ENCODE assay signal across 14 mouse cellular contexts in the genomic region with DNA sequence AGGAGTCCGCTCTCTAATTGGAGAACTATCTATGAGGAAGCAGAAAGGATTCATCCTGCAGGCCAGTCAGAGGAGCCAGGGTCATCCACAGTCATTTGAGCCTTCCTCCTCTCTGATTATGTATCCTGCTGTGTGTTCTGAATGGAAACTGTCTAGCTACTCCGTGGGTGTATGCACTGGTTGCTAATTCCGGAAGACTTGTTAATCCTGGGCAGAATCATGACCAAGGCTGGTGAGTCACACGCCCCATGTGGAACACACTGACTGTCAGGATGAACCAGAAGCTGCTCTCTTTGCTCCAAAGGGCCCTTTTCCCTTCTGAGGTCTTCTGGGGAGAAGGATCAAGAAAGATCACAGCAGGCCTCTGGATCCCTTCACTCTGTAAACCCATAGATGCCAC. TPM values are rescaled to one million over a fixed set of nuclear protein-coding genes. Genes with fewer than 3 reads are reported as not detected.
A peak's percentile ranks its signal among the peaks of the same experiment; 100 is the strongest.
DNase-seq lines count a peak whose midpoint lies in the region; ATAC-seq and TF ChIP-seq lines count a peak whose summit lies in the region.
"Had no signal": no experiment of that assay in that cellular context is flagged by ENCODE, and none has a peak within 500 bp of the region (broad histone marks: within the 10 kb centered on the region; RNA-seq: fewer than 3 reads in every experiment).

No protein-coding gene starts in this region.

- TF ChIP-seq POLR2A in cerebellum, adult 2 months (IDR thresholded peaks at IDR 0.05; ENCODE audit: borderline replicate concordance, insufficient read depth, low read length), result no peak

- H3K9me3 ChIP-seq in heart, embryonic 12.5 days (replicated peaks), result no peaks in the 10 kb centered on the region
- H3K9me3 ChIP-seq: embryonic facial prominence, embryonic 12.5 days; limb, embryonic 10.5 days; neural tube, embryonic 12.5 days had no signal

- H3K9ac ChIP-seq in heart, embryonic 12.5 days, result no peak overlapping the region
- H3K9ac ChIP-seq: embryonic facial prominence, embryonic 12.5 days; liver, embryonic 14.5 days; neural tube, embryonic 12.5 days had no signal

- H3K4me1 ChIP-seq in cerebellum, adult 2 months (ENCODE audit: control insufficient read depth, insufficient read depth, low read length), result peaks cover 23% of the 10 kb centered on the region
- H3K4me1 ChIP-seq in brown adipose tissue, adult 24 weeks (ENCODE audit: control insufficient read depth, insufficient read depth, insufficient read length, low read length), result peaks cover 29% of the 10 kb centered on the region
- H3K4me1 ChIP-seq in heart, embryonic 12.5 days (replicated peaks), result peaks cover 41% of the 10 kb centered on the region

- 32% methylated on average over 4 of the region's 4 CpGs for WGBS in cerebellum, adult 2 months
- 64% methylated on average over 4 of the region's 4 CpGs for WGBS in heart, embryonic 12.5 days

- H3K27ac ChIP-seq in cerebellum, adult 2 months (ENCODE audit: insufficient read depth, low read length), result no peak overlapping the region
- peak overlapping the region; percentile 23; the same call in 1 of the 2 replicates for H3K27ac ChIP-seq in brown adipose tissue, adult 24 weeks (replicated peaks; ENCODE audit: low read depth, low read length)
- H3K27ac ChIP-seq in heart, embryonic 12.5 days (ENCODE audit: poor library complexity, severe bottlenecking), result no peak overlapping the region
- H3K27ac ChIP-seq: embryonic facial prominence, embryonic 12.5 days; limb, embryonic 10.5 days; liver, embryonic 14.5 days; neural tube, embryonic 12.5 days had no signal

- H3K27me3 ChIP-seq in cerebellum, adult 2 months (ENCODE audit: control insufficient read depth, insufficient read depth, low read length), result no peaks in the 10 kb centered on the region
- no peaks in the 10 kb centered on the region for H3K27me3 ChIP-seq in heart, embryonic 12.5 days (replicated peaks)
- H3K27me3 ChIP-seq: embryonic facial prominence, embryonic 12.5 days; neural tube, embryonic 12.5 days had no signal

- DNase-seq in cerebellum, adult 2 months, result peak; percentile 27 to 67
- DNase-seq in cerebellum, postnatal 4 days (ENCODE audit: low spot score in 2 of 2), result no peak
- peak; percentile 36 for DNase-seq in left cerebral cortex, adult 11 months (ENCODE audit: low spot score)
- no peak for DNase-seq in left cerebral cortex, postnatal 10 days (ENCODE audit: extremely low spot score in 1 of 2, low spot score in 2 of 2)
- peak; percentile 63 for DNase-seq in ES-CJ7 (ENCODE audit: low read depth, low spot score)
- DNase-seq in kidney, postnatal 25 days, result no peak
- DNase-seq: cerebellum, adult 9-11 months had no signal

- no peak overlapping the region for H3K4me2 ChIP-seq in heart, embryonic 12.5 days
- H3K4me2 ChIP-seq: embryonic facial prominence, embryonic 12.5 days; neural tube, embryonic 12.5 days had no signal

- no peaks in the 10 kb centered on the region for H3K36me3 ChIP-seq in heart, embryonic 12.5 days
- H3K36me3 ChIP-seq: embryonic facial prominence, embryonic 12.5 days; limb, embryonic 10.5 days; neural tube, embryonic 12.5 days had no signal

- no peak overlapping the region for H3K4me3 ChIP-seq in cerebellum, adult 2 months (replicated peaks; ENCODE audit: insufficient read depth, low read depth, low read length)
- H3K4me3 ChIP-seq in brown adipose tissue, adult 24 weeks (ENCODE audit: insufficient read depth, low read depth, low read length), result no peak overlapping the region
- H3K4me3 ChIP-seq in heart, embryonic 12.5 days, result no peak overlapping the region
- H3K4me3 ChIP-seq: embryonic facial prominence, embryonic 12.5 days; limb, embryonic 10.5 days; neural tube, embryonic 12.5 days had no signal

- intact Hi-C loops in left cerebral cortex, postnatal 10 days (cut with DNase I), result no loop called here

- ATAC-seq in heart, embryonic 12.5 days (ENCODE audit: insufficient number of reproducible peaks, low FRiP score), result no peak
- ATAC-seq: midbrain, embryonic 16.5 days had no signal

- TF ChIP-seq CTCF in cerebellum, adult 2 months (IDR thresholded peaks at IDR 0.05; ENCODE audit: borderline replicate concordance, insufficient read depth, low read depth, low read length), result no peak

RNA-seq across cellular contexts. Expression of a gene that starts 35.5 kb away (rescaled TPM):
- polyA plus RNA-seq in cerebellum, adult 2 months (2012; rRNA removed), result 41.1 and 44.7 TPM in 2 replicates
- total RNA-seq in left cerebral cortex, postnatal 10 days (2021), result 10 to 100 TPM; 60.5 to 64.3 TPM
- 895 and 923 TPM in 2 replicates for polyA plus RNA-seq in brown adipose tissue, adult 24 weeks (2012; ENCODE audit: insufficient read depth, insufficient read length, missing spikeins)
- polyA plus RNA-seq in heart, embryonic 12.5 days (2016; fragmentation: Nextera tagmentation; extraction: Ambion mirVana), result 43.0 and 45.6 TPM in 2 replicates

Comparison
In these comparisons a context has a peak if more than half of its experiments do, and no peak if none do; other contexts are left out.
1. DNase-seq: peak in cerebellum, adult 2 months (2 of 2), left cerebral cortex, adult 11 months (single experiment) and ES-CJ7 (single experiment); none in cerebellum, postnatal 4 days (0 of 2), left cerebral cortex, postnatal 10 days (0 of 2) and kidney, postnatal 25 days (0 of 2).
2. RNA of a gene that starts 35.5 kb away (polyA plus RNA-seq): 895 to 923 TPM in brown adipose tissue, adult 24 weeks; 41.1 to 44.7 TPM in cerebellum, adult 2 months and 43.0 to 45.6 TPM in heart, embryonic 12.5 days; every median in the first group is over 10 times any median in the second.